Mouse (Mus musculus): ENCODE results near the gene Tnrc6c.
A peak's percentile ranks its signal among the peaks of the same experiment; 100 is the strongest.

DNA sequence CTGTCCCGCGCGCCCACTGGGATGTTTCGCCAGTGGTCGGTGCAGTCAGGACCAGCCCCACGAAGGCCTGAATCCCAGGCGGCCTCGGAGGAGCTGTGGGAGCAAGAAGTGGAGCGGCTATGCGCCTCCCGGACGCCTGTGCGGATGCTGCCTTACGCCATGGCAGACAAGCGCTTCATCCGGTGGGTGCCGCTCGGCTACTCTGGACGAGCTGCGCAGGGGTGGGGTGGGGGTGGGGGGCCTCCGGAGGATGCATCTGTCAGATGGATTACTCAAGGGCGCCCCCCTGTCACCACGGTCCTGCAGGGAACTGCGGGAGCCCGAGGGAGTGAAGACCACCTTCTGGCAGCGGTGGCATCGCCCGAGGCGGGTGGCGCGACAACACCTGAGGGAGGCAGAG lies 129.0 kb downstream of the Tnrc6c start:
- TF ChIP-seq CTCF (IDR thresholded peaks at IDR 0.05; ENCODE audit: extremely low read depth, insufficient read length, insufficient replicate concordance, low read depth, low read length) (peak; percentile 31; the same call in 1 of the 2 replicates), POLR2A (IDR thresholded peaks at IDR 0.05; ENCODE audit: low read depth, low read length) (no peak)

Data from small intestine, adult 2 months (tissue).